Mouse (Mus musculus) lung, postnatal 0 days (tissue): ENCODE data around the gene Sap18b. TPM values are rescaled to one million over a fixed set of nuclear protein-coding genes. Genes with fewer than 3 reads are reported as not detected.

ENCODE experiments used
- ATAC-seq: fragments of 200-750 bp; cut with Nextera tagmentation; 2 replicates; pipeline ENCODE4 v1.8.0; 2017; ENCODE audit warnings: moderate library complexity
- DNase-seq: peaks from one replicate; pipeline ENCODE4 v3.0.0-alpha.2; 2016; ENCODE audit warnings: low spot score
- H3K27ac ChIP-seq: fragments of 300-500 bp; sonication (generic); 2 replicates; pipeline ENCODE4 v1.5.1; 2014; ENCODE audit warnings: antibody characterized with exemption, mild to moderate bottlenecking, low read length, mixed read lengths
- H3K27me3 ChIP-seq: fragments of 300-500 bp; sonication (generic); replicated peaks from 2 replicates; pipeline ENCODE4 v1.6.1; 2014; ENCODE audit warnings: low read length, mixed read lengths; ENCODE audit not compliant: insufficient read depth
- H3K36me3 ChIP-seq: fragments of 300-500 bp; sonication (generic); 2 replicates; pipeline ENCODE4 v1.6.1; 2014; ENCODE audit warnings: low read length, mixed read lengths; ENCODE audit not compliant: insufficient read depth
- H3K4me1 ChIP-seq: fragments of 300-500 bp; sonication (generic); 2 replicates; pipeline ENCODE4 v1.6.1; 2014; ENCODE audit warnings: antibody characterized with exemption, low read depth, low read length, mixed read lengths; ENCODE audit not compliant: insufficient read depth
- H3K4me2 ChIP-seq: fragments of 300-500 bp; sonication (generic); replicated peaks from 2 replicates; pipeline ENCODE4 v1.6.1; 2014; ENCODE audit warnings: low read depth, mild to moderate bottlenecking, low read length, moderate library complexity, mixed read lengths
- H3K4me3 ChIP-seq: fragments of 300-500 bp; sonication (generic); 2 replicates; pipeline ENCODE4 v1.5.1; 2014; ENCODE audit warnings: low read depth, low read length
- H3K9ac ChIP-seq: fragments of 300-500 bp; sonication (generic); replicated peaks from 2 replicates; pipeline ENCODE4 v1.6.1; 2014; ENCODE audit warnings: low read depth, mild to moderate bottlenecking
- H3K9me3 ChIP-seq: fragments of 300-500 bp; sonication (generic); 2 replicates; pipeline ENCODE4 v1.6.1; 2016; ENCODE audit warnings: low read length, mixed read lengths
- CTCF ChIP-seq: IDR thresholded peaks from 2 replicates; pipeline ENCODE4 v1.5.1; 2016; ENCODE audit warnings: antibody characterized with exemption, mild to moderate bottlenecking
- EP300 ChIP-seq: IDR thresholded peaks from 2 replicates; pipeline ENCODE4 v1.6.1; 2016; ENCODE audit warnings: antibody characterized with exemption, mild to moderate bottlenecking, control low read depth
- WGBS: fragments of 180-500 bp; shearing (Covaris S2); extraction: QIAGEN DNeasy Blood & Tissue Kit; methylation state at CpG from one replicate; pipeline ENCODE4 v1.1.7; 2014; 5-methylcytosine and 5-hydroxymethylcytosine counted together
- polyA plus RNA-seq: library from polyadenylated mRNA; unstranded; fragments of >200 nt; fragmentation: Nextera tagmentation; extraction: Ambion mirVana; gene quantifications from 2 replicates; pipeline ENCODE4 v1.2.1, GENCODE M21; 2015

Sap18b gene
- polyA plus RNA-seq, 1 experiment from 2014 or later: 283 TPM

GRCm38 (mm10) chr8:95875270-95875669 lies 50.1 kb downstream of the Sap18b start:
- DNase-seq: no peak
- TF ChIP-seq EP300: no peak
- TF ChIP-seq CTCF: no peak
- WGBS: 96% methylated on average over 7 of the region's 7 CpGs
- Histone ChIP-seq H3K27me3 (no peaks in the 10 kb centered on the region), H3K36me3 (peaks cover 21% of the 10 kb centered on the region; the same call in 1 of the 2 replicates), H3K9ac (no peak overlapping the region), H3K4me3 (no peak overlapping the region), H3K4me1 (no peaks in the 10 kb centered on the region; the same call in 1 of the 2 replicates), H3K4me2 (no peak overlapping the region), H3K9me3 (no peaks in the 10 kb centered on the region), H3K27ac (no peak overlapping the region)
- no peak for ATAC-seq

Other genes with a start within 250 kb of the Sap18b start
- gene Prss54, start 249.0 kb upstream of the Sap18b start, polyA plus RNA-seq: not detected in 2 replicates
- 4.2 and 5.2 TPM in 2 replicates for gene Gins3, start 191.9 kb upstream of the Sap18b start, polyA plus RNA-seq
- gene Ndrg4, start 148.4 kb upstream of the Sap18b start, polyA plus RNA-seq: 10.1 and 11.4 TPM in 2 replicates
- 7.8 and 7.9 TPM in 2 replicates for gene Setd6, start 109.5 kb upstream of the Sap18b start, polyA plus RNA-seq
- gene Cnot1, start 17.9 kb upstream of the Sap18b start, polyA plus RNA-seq: 21.5 and 23.2 TPM in 2 replicates
- 11.1 and 11.6 TPM in 2 replicates for gene Slc38a7, start 28.2 kb downstream of the Sap18b start, polyA plus RNA-seq
- gene Got2, start 63.2 kb downstream of the Sap18b start, polyA plus RNA-seq: 63.9 and 65.4 TPM in 2 replicates